Mouse (Mus musculus): Measurements from ENCODE around the gene Psmd12.

DNA sequence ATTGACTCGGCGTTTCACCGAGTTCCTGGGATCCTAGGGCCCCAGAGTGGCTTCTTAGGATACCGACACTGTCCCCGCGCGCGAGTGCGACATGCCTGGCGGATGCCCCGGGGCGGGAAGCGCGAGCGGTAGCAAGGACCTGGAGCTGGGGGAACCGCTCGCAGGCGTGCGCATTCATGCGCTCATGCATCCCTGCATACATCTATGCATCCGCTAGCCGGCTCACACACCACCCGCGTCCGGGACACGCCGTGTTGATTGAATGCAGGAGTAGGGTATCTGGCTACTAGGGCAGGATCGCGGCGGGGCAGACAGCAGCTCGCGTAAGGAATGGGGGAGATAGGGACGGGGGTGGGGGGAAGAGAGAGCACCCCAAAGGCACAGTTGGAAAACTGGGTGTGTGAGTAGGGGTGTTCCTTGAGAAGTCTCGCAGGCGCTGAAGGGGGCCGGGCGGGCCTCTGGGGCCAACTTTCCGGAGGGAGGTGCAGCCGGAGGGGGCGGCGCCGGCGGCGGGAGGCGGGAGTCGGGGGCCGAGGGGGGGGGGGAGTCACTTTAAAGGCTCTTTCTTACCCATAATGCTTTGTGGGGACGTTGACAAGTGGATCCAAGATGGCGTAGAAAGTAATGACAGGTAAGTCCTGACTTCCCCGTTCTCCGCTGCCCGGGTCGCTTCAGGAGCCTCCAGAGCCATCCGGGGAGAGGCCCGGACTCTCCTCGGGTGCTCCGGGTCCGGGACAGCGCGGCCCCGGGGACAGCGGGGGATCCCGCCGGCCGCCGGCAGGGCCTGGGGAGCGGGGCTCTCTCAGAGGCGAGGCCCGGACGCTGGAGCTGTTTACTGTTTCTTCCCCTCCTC, 68.3 kb downstream of the Psmd12 start, which contains the start of gene Helz:
- TF ChIP-seq CTCF (IDR thresholded peaks at IDR 0.05; ENCODE audit: borderline replicate concordance, extremely low read depth, insufficient read depth, insufficient read length), result 0 out of 2 replicates have a peak, but pooled peaks have one; percentile 13
- no peak for TF ChIP-seq POLR2A (IDR thresholded peaks at IDR 0.05; ENCODE audit: borderline replicate concordance, extremely low read depth, insufficient read depth, insufficient read length, poor library complexity, severe bottlenecking)

Measured in brain, embryonic 14.5 days (tissue).